Mouse (Mus musculus) cerebellum, adult 2 months (tissue): ENCODE results near the gene Tssk6.

ENCODE experiments used
- CTCF ChIP-seq: fragments of 200-500 bp; IDR thresholded peaks from 2 replicates; pipeline ENCODE4 v1.5.1; 2011; ENCODE audit warnings: low read depth, mild to moderate bottlenecking, control low read depth, low read length, moderate library complexity, borderline replicate concordance; ENCODE audit not compliant: insufficient read depth
- POLR2A ChIP-seq: fragments of 200-500 bp; IDR thresholded peaks from 2 replicates; pipeline ENCODE4 v1.6.1; 2011; ENCODE audit warnings: low read length, control low read depth, borderline replicate concordance; ENCODE audit not compliant: insufficient read depth

DNA sequence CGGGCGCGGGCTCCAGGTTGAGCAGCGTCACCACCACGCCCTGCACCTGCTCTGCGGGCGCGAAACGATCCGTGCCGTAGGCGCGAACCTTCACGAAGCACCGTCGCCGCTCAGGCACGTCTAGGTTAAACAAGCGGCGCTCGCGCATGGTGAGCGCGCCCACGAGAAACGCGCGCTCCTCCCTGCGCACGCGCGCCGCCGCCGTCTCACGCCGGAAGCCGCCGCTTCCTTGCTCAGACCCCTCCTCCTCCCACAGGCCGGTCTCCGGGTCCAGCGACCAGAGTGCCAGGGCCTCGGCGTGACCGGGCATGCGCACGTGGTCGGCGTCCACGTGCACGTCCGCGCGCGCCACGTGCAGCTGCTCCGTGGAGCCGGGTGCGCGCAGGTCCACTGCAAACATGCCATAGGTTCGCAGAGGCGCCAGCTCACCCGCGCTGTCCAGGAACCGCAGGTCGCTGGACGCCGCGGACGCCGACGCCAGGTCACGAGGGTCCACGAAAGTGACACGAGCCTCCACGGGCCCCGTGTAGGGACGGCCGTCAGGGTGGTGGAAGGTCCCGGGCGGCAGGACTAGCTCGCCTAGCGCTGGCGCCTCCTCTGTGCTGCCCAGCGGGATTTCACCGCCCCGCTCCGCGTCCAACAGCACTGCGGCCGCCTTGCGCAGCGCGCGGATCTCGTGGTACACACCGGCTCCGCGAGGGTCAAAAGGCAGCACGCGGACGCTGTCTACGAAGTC is 19.8 kb upstream of the Tssk6 start:
- TF ChIP-seq POLR2A (no peak), CTCF (no peak)
